Mouse (Mus musculus): ENCODE measurements around the gene Mus81. TPM values are rescaled to one million over a fixed set of nuclear protein-coding genes. Genes with fewer than 3 reads are reported as not detected.
"Not testable (repeated sequence)": the region's sequence is repeated elsewhere in the genome, so short reads cannot be mapped to it uniquely, and the experiment has no call there.

The Mus81 gene
- polyA plus RNA-seq, 1 experiment, result 29.8 TPM

DNA sequence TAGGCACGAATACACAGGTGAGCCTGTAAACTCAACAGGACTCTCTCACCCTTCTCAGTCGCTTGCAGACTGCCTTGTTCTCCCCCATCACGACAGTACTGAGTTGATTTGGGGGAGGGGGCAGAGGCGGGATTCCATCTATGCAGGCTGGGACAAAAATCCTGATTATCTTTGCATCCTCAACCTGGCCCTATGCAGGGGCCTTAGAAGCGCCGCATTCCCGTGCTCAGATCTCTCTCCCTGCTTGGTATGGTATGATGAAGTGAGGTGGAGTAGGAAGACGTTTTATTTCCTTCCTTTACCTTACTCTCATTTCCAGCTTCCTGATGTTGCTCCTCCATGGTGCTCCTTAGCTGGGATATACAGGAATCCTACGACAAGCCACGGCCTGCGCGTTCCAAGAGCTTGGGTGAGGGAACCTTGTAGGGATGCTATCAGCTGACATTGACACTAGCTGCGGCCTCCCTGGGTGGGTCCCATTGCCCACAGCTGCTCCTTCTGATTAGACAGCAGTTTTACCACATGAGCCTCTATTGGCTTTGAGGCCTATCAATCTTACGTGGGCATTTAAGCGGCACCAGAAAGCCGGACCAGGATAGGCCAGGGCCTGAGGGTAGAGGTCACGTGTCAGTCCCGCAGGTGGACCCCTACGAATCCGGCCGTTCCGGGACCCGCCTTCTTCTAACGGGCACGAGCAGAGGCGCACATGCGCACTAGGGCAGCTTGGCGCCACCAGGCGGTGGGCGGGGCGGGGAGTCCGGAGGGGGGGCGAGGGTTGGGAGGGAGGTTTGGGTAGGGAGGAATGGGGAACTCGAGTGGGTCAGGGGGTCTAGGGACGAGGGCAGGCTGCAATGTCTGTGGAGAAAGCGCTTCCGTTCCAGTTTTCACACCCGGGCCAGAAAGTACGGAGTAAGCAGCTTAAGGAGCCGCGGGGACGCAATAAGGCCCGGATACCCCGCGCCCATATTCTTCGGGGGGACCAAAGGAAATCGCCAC, 22.1 kb upstream of the Mus81 start, which contains the start of gene Snx32:
Gene Snx32 (minus strand): TSS at position 508 of the 996 bp plus-strand sequence.
- Histone ChIP-seq H3K4me1 (ENCODE audit: control insufficient read depth, insufficient read depth, low read length) (peaks cover 9% of the 10 kb centered on the region; the same call in 1 of the 2 replicates), H3K27me3 (replicated peaks; ENCODE audit: control insufficient read depth, insufficient read depth, low read length) (no peaks in the 10 kb centered on the region), H3K36me3 (ENCODE audit: control insufficient read depth, insufficient read depth, low read length) (no peaks in the 10 kb centered on the region), H3K4me3 (ENCODE audit: insufficient read depth, low read depth, low read length) (peak within 1 kb of the TSS; percentile 59), H3K27ac (ENCODE audit: insufficient read depth, low read depth, low read length) (peak within 1 kb of the TSS; percentile 5; the same call in 1 of the 2 replicates)
- WGBS, result 3% methylated on average over 47 of the region's 47 CpGs
- TF ChIP-seq CTCF (conservative IDR thresholded peaks at IDR 0.05; ENCODE audit: insufficient read depth, insufficient read length, low read depth, low read length) (no peak), POLR2A (IDR thresholded peaks at IDR 0.05; ENCODE audit: low read depth, low read length) (no peak)
- peak; percentile 100 for DNase-seq

- DNase-seq, result no peak
- no peak within 1 kb of the TSS for H3K27ac ChIP-seq (ENCODE audit: insufficient read depth, low read depth, low read length)
- no peaks in the 10 kb centered on the region for H3K27me3 ChIP-seq (replicated peaks; ENCODE audit: control insufficient read depth, insufficient read depth, low read length)
- H3K4me1 ChIP-seq (ENCODE audit: control insufficient read depth, insufficient read depth, low read length), result no peaks in the 10 kb centered on the region
- TF ChIP-seq POLR2A (IDR thresholded peaks at IDR 0.05; ENCODE audit: low read depth, low read length) (no peak), CTCF (conservative IDR thresholded peaks at IDR 0.05; ENCODE audit: insufficient read depth, insufficient read length, low read depth, low read length) (no peak)
- no peak within 1 kb of the TSS for H3K4me3 ChIP-seq (ENCODE audit: insufficient read depth, low read depth, low read length)
- no peaks in the 10 kb centered on the region for H3K36me3 ChIP-seq (ENCODE audit: control insufficient read depth, insufficient read depth, low read length)
- WGBS, result 55% methylated on average over 17 of the region's 17 CpGs
Observed at GRCm38 (mm10) chr19:5503687-5504086, 15.5 kb upstream of the Mus81 start, which contains the start of gene 1700020D05Rik. Gene 1700020D05Rik (minus strand): TSS chr19:5503787.

DNA sequence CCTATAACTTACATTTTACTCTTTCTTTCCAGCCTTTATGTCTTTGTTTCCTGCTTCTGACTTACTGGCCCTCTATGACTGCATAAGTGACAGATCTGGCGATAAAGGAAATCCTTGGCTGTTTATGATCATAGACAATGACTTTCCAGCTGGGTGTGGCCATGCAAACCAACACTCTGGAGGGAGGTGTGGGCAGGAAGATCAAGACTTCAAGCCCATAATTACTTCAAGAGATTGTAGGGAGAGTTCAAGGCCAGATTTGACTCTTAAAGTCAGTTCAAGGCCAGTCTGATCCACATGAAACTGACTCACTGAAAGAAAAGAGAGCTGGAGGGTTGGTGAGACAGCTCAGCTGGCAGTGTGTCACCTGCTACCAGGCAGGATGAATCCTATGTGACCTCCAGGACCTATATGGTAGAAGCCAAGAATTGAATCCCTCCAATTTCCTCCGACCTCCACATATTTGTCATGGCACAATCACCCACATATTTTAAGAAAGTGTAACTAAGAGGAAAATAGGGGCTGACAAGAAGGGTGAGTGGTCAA, 12.2 kb upstream of the Mus81 start:
- TF ChIP-seq POLR2A (IDR thresholded peaks at IDR 0.05; ENCODE audit: low read depth, low read length), result no peak
- no peak for TF ChIP-seq CTCF (conservative IDR thresholded peaks at IDR 0.05; ENCODE audit: insufficient read depth, insufficient read length, low read depth, low read length)
- DNase-seq, result no peak
- Histone ChIP-seq H3K27ac (ENCODE audit: insufficient read depth, low read depth, low read length) (no peak overlapping the region), H3K4me1 (ENCODE audit: control insufficient read depth, insufficient read depth, low read length) (no peaks in the 10 kb centered on the region), H3K4me3 (ENCODE audit: insufficient read depth, low read depth, low read length) (no peak overlapping the region), H3K27me3 (replicated peaks; ENCODE audit: control insufficient read depth, insufficient read depth, low read length) (no peaks in the 10 kb centered on the region), H3K36me3 (ENCODE audit: control insufficient read depth, insufficient read depth, low read length) (no peaks in the 10 kb centered on the region)
- WGBS, result 84% methylated on average over 2 of the region's 2 CpGs

DNA sequence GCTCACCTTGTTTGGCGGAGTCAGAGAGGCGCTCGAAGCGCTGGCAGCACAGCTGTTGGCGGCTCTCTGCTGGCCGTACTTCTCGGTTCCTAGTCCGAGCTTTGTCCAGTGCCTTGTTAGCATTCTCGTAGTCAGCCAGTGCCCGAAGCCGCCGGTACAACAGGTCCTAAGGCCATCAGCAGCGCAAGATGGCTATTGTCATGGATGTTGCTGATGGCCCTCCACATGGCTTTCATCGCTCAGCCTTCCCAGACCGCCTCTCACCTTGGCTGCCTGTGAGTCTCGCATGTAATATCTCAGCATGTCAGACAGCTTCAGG, 7.8 kb upstream of the Mus81 start:
- Histone ChIP-seq H3K27ac (ENCODE audit: insufficient read depth, low read depth, low read length) (no peak overlapping the region), H3K4me1 (ENCODE audit: control insufficient read depth, insufficient read depth, low read length) (peaks cover 5% of the 10 kb centered on the region; the same call in 1 of the 2 replicates), H3K4me3 (ENCODE audit: insufficient read depth, low read depth, low read length) (no peak overlapping the region), H3K36me3 (ENCODE audit: control insufficient read depth, insufficient read depth, low read length) (peaks cover 2% of the 10 kb centered on the region; the same call in 1 of the 2 replicates), H3K27me3 (replicated peaks; ENCODE audit: control insufficient read depth, insufficient read depth, low read length) (no peaks in the 10 kb centered on the region)
- 88% methylated on average over 16 of the region's 16 CpGs for WGBS
- no peak for DNase-seq
- TF ChIP-seq POLR2A (IDR thresholded peaks at IDR 0.05; ENCODE audit: low read depth, low read length) (no peak), CTCF (conservative IDR thresholded peaks at IDR 0.05; ENCODE audit: insufficient read depth, insufficient read length, low read depth, low read length) (no peak)

DNA sequence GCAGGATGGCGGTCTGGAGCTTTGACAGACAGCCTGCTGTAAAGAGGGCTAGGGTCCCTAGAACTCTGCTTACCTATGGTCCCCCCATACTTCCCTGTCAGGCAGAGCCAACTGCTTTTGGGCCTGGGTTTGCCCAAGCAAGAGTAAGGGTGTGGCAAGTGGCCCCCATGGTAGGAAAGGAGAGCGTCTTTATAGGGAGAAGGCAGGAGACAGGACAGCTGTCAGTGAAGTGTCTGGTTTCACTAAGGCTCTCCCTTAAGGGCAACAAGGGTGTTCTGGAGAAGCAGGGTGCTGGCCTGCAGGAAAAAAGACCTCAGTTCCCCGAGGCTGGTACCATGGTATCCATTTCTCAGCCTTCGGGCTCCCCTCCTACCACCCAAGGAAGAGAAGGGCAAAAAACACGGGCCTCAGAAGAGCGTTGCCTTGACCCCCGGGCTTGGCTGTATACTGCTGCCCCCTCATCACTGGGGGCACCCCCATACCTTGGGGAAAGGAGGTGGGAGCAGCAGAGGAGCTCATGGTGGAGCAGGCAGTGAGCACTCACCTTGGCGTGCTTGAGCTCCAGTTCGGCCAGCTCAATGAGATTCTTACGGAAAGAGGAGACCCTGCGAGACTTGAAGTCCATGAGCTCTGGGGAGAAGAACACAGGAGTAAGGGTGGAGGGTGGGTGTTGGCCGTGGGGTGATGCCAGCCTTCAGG, 7.3 kb upstream of the Mus81 start:
- no peak for DNase-seq
- TF ChIP-seq POLR2A (IDR thresholded peaks at IDR 0.05; ENCODE audit: low read depth, low read length), result no peak
- no peak for TF ChIP-seq CTCF (conservative IDR thresholded peaks at IDR 0.05; ENCODE audit: insufficient read depth, insufficient read length, low read depth, low read length)
- Histone ChIP-seq H3K27me3 (replicated peaks; ENCODE audit: control insufficient read depth, insufficient read depth, low read length) (no peaks in the 10 kb centered on the region), H3K4me1 (ENCODE audit: control insufficient read depth, insufficient read depth, low read length) (peaks cover 5% of the 10 kb centered on the region; the same call in 1 of the 2 replicates), H3K36me3 (ENCODE audit: control insufficient read depth, insufficient read depth, low read length) (peaks cover 2% of the 10 kb centered on the region; the same call in 1 of the 2 replicates), H3K4me3 (ENCODE audit: insufficient read depth, low read depth, low read length) (no peak overlapping the region), H3K27ac (ENCODE audit: insufficient read depth, low read depth, low read length) (no peak overlapping the region)
- 87% methylated on average over 12 of the region's 12 CpGs for WGBS

- Histone ChIP-seq H3K27me3 (replicated peaks; ENCODE audit: control insufficient read depth, insufficient read depth, low read length) (no peaks in the 10 kb centered on the region), H3K36me3 (ENCODE audit: control insufficient read depth, insufficient read depth, low read length) (peaks cover 2% of the 10 kb centered on the region; the same call in 1 of the 2 replicates), H3K4me1 (ENCODE audit: control insufficient read depth, insufficient read depth, low read length) (peaks cover 5% of the 10 kb centered on the region; the same call in 1 of the 2 replicates), H3K27ac (ENCODE audit: insufficient read depth, low read depth, low read length) (no peak overlapping the region), H3K4me3 (ENCODE audit: insufficient read depth, low read depth, low read length) (no peak overlapping the region)
- DNase-seq, result peak; percentile 70
- no peak for TF ChIP-seq CTCF (conservative IDR thresholded peaks at IDR 0.05; ENCODE audit: insufficient read depth, insufficient read length, low read depth, low read length)
- TF ChIP-seq POLR2A (IDR thresholded peaks at IDR 0.05; ENCODE audit: low read depth, low read length), result no peak
- WGBS, result 62% methylated on average over 3 of the region's 3 CpGs
Observed at GRCm38 (mm10) chr19:5494314-5494713, 6.1 kb upstream of the Mus81 start.

GRCm38 (mm10) chr19:5493301-5493721, 5.1 kb upstream of the Mus81 start:
- H3K36me3 ChIP-seq (ENCODE audit: control insufficient read depth, insufficient read depth, low read length); H3K4me1 ChIP-seq (ENCODE audit: control insufficient read depth, insufficient read depth, low read length); H3K4me3 ChIP-seq (ENCODE audit: insufficient read depth, low read depth, low read length); H3K27ac ChIP-seq (ENCODE audit: insufficient read depth, low read depth, low read length); H3K27me3 ChIP-seq (replicated peaks; ENCODE audit: control insufficient read depth, insufficient read depth, low read length): not testable (repeated sequence)
- WGBS, result 28% methylated on average over 9 of the region's 9 CpGs
- peak; percentile 48 for DNase-seq
